Mouse (Mus musculus): ENCODE data around the gene Zbtb20.

- TF ChIP-seq CTCF (IDR thresholded peaks at IDR 0.05; ENCODE audit: control insufficient read depth, insufficient read depth, low read length), result no peak
- TF ChIP-seq POLR2A (IDR thresholded peaks at IDR 0.05; ENCODE audit: borderline replicate concordance, control insufficient read depth, low read depth, low read length), result no peak
Observed at GRCm38 (mm10) chr16:43547323-43548180, 671.9 kb downstream of the Zbtb20 start.

Data from bone marrow, adult 2 months (tissue).